ENCODE assay signal across 8 mouse cellular contexts in the genomic region with DNA sequence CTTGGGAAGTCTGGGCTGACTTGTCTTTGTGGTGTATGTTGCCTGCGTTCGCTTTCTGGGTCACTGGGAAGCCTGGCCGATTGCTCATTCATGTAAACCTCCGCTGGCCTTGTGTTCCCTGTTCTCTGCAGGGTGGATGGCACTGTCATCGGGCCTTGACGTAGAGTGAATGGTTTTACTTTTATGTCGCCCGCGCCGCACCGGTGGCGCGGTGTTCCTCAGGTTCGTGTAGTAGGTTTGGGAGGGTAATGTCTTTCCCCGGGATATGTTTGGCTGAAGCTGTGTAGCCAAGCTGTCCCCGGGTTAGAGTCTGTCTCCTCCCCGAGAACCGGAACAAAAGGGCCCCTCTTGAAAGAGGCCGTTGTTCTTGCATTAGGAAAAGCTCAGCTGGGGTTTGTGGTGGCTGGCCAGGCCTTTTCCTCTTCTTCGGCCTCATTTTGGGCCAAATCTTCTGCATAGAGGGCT. TPM values are rescaled to one million over a fixed set of nuclear protein-coding genes. Genes with fewer than 3 reads are reported as not detected.
DNase-seq lines count a peak whose midpoint lies in the region; ATAC-seq and TF ChIP-seq lines count a peak whose summit lies in the region.

No protein-coding gene starts in this region.

- H3K27ac ChIP-seq in heart, embryonic 13.5 days (replicated peaks) = no peak overlapping the region
- H3K27ac ChIP-seq in cortical plate, adult 2 months (ENCODE audit: insufficient read depth, low read length) = peak overlapping the region; percentile 82
- H3K27ac ChIP-seq in intestine, embryonic 16.5 days (ENCODE audit: low read length) = peak overlapping the region; percentile 56
- peak overlapping the region; percentile 71 for H3K27ac ChIP-seq in midbrain, embryonic 12.5 days (replicated peaks)

- no peak overlapping the region for H3K4me3 ChIP-seq in heart, embryonic 13.5 days
- H3K4me3 ChIP-seq in cortical plate, adult 2 months (ENCODE audit: insufficient read depth, low read length) = no peak overlapping the region
- no peak overlapping the region for H3K4me3 ChIP-seq in intestine, embryonic 16.5 days (ENCODE audit: low read length)
- no peak overlapping the region for H3K4me3 ChIP-seq in midbrain, embryonic 12.5 days

- H3K36me3 ChIP-seq in heart, embryonic 13.5 days = peaks cover 9% of the 10 kb centered on the region; the same call in 1 of the 2 replicates
- peaks cover 2% of the 10 kb centered on the region; the same call in 1 of the 2 replicates for H3K36me3 ChIP-seq in intestine, embryonic 16.5 days (ENCODE audit: control insufficient read depth, insufficient read depth, low read length)
- 0 out of 2 replicates have a peak, but pooled peaks cover 4% of the 10 kb centered on the region for H3K36me3 ChIP-seq in midbrain, embryonic 12.5 days

- no peaks in the 10 kb centered on the region for H3K27me3 ChIP-seq in heart, embryonic 13.5 days (replicated peaks)
- H3K27me3 ChIP-seq in intestine, embryonic 16.5 days (replicated peaks; ENCODE audit: control insufficient read depth, insufficient read depth, low read length) = no peaks in the 10 kb centered on the region
- H3K27me3 ChIP-seq in midbrain, embryonic 12.5 days = no peaks in the 10 kb centered on the region

- 0 out of 2 replicates have a peak overlapping the region, but pooled peaks have one; percentile 37 for H3K9ac ChIP-seq in heart, embryonic 13.5 days
- no peak overlapping the region for H3K9ac ChIP-seq in intestine, embryonic 16.5 days (ENCODE audit: low read depth, low read length)
- H3K9ac ChIP-seq in midbrain, embryonic 12.5 days (replicated peaks) = 0 out of 2 replicates have a peak overlapping the region, but pooled peaks have one; percentile 28

- intact Hi-C loops in heart, postnatal 25 days (cut with DNase I) = no loop called here

- DNase-seq in heart, adult 18-20 months = no peak
- no peak for DNase-seq in urinary bladder, postnatal 14 days (ENCODE audit: low spot score)
- DNase-seq in heart, postnatal 25 days (ENCODE audit: low spot score) = no peak

- ATAC-seq in heart, embryonic 13.5 days (ENCODE audit: extremely low read depth, insufficient number of reproducible peaks, low FRiP score, low TSS enrichment) = no peak
- ATAC-seq in intestine, embryonic 16.5 days = no peak
- no peak for ATAC-seq in midbrain, embryonic 12.5 days (ENCODE audit: low FRiP score, low read depth)
- ATAC-seq in granulocyte monocyte progenitor cell, adult 5-6 weeks (replicated peaks; ENCODE audit: poor library complexity, severe bottlenecking) = no peak

- H3K4me1 ChIP-seq in heart, embryonic 13.5 days = peaks cover 36% of the 10 kb centered on the region
- peaks cover 20% of the 10 kb centered on the region for H3K4me1 ChIP-seq in cortical plate, adult 2 months (ENCODE audit: control insufficient read depth, insufficient read depth, low read length)
- H3K4me1 ChIP-seq in intestine, embryonic 16.5 days (ENCODE audit: control insufficient read depth, insufficient read depth, low read length) = peaks cover 50% of the 10 kb centered on the region
- peaks cover 43% of the 10 kb centered on the region for H3K4me1 ChIP-seq in midbrain, embryonic 12.5 days

- TF ChIP-seq POLR2A in cortical plate, adult 2 months (IDR thresholded peaks at IDR 0.05; ENCODE audit: extremely low read depth, insufficient read depth, low read length) = no peak

- no peak overlapping the region for H3K4me2 ChIP-seq in heart, embryonic 13.5 days
- H3K4me2 ChIP-seq in intestine, embryonic 16.5 days (ENCODE audit: low read depth, low read length) = no peak overlapping the region
- peak overlapping the region; percentile 34 for H3K4me2 ChIP-seq in midbrain, embryonic 12.5 days (replicated peaks)

- H3K9me3 ChIP-seq in heart, embryonic 13.5 days = no peaks in the 10 kb centered on the region
- no peaks in the 10 kb centered on the region for H3K9me3 ChIP-seq in intestine, embryonic 16.5 days (ENCODE audit: control insufficient read depth, low read length)
- 0 out of 2 replicates have a peak, but pooled peaks cover 3% of the 10 kb centered on the region for H3K9me3 ChIP-seq in midbrain, embryonic 12.5 days

- TF ChIP-seq CTCF in cortical plate, adult 2 months (IDR thresholded peaks at IDR 0.05; ENCODE audit: extremely low read depth, insufficient read depth, low read length) = no peak

- WGBS in heart, embryonic 13.5 days = 76% methylated on average over 20 of the region's 20 CpGs
- 73% methylated on average over 20 of the region's 20 CpGs for WGBS in intestine, embryonic 16.5 days
- WGBS in midbrain, embryonic 12.5 days = 34% methylated on average over 20 of the region's 20 CpGs

RNA-seq across cellular contexts. Expression of gene Cmip, which starts 21.8 kb away (rescaled TPM):
- polyA plus RNA-seq in heart, embryonic 13.5 days (2015; fragmentation: Nextera tagmentation; extraction: Ambion mirVana) = 6.2 and 6.5 TPM in 2 replicates
- 10 to 100 TPM; 17.6 to 22.3 TPM for total RNA-seq in heart, adult 18-20 months (2021)
- 128 and 134 TPM in 2 replicates for polyA plus RNA-seq in cortical plate, adult 2 months (2012; rRNA removed)
- 16.7 and 16.8 TPM in 2 replicates for polyA plus RNA-seq in intestine, embryonic 16.5 days (2015; fragmentation: Nextera tagmentation; extraction: Ambion mirVana)
- polyA plus RNA-seq in midbrain, embryonic 12.5 days (2016; fragmentation: Nextera tagmentation; extraction: Ambion mirVana) = 30.0 and 33.0 TPM in 2 replicates
- 10 to 100 TPM; 21.3 to 24.0 TPM for total RNA-seq in heart, postnatal 25 days (2021)
- total RNA-seq in granulocyte monocyte progenitor cell, adult 5-6 weeks (2014; fragmentation: Nextera tagmentation) = 30.7 and 49.5 TPM in 2 replicates
- total RNA-seq in granulocyte monocyte progenitor cell, adult 5-6 weeks (2017) = 6.0 and 11.8 TPM in 2 replicates
